Mouse (Mus musculus) frontal cortex, adult 2 months (tissue): ENCODE data around the gene Acvrl1. TPM values are rescaled to one million over a fixed set of nuclear protein-coding genes. Genes with fewer than 3 reads are reported as not detected.

Source experiments
- DNase-seq, 2 experiments: peaks; one replicate each; pipeline ENCODE4 v3.0.0; 2022; ENCODE audit warnings: low spot score in 1 of 2; ENCODE audit errors: extremely low spot score in 1 of 2
- polyA plus RNA-seq: library from polyadenylated mRNA; depleted of rRNA; stranded (reverse); fragments of >200 nt; gene quantifications from 2 replicates; pipeline ENCODE4 v1.2.3, GENCODE M21; 2012; rRNA removed

Gene Acvrl1
- 20.7 and 22.4 TPM in 2 replicates for polyA plus RNA-seq

- no peak for DNase-seq
These were observed at the start of gene Acvrl1 for GRCm38 (mm10) chr15:101128181-101129089. Gene Acvrl1, plus strand, starts transcription at chr15:101128522.

- peak; percentile 33 to 46 for DNase-seq
These were observed 49.6 kb upstream of the Acvrl1 start for GRCm38 (mm10) chr15:101078731-101079156.

GRCm38 (mm10) chr15:101080031-101080520 is 48.2 kb upstream of the Acvrl1 start:
- no peak for DNase-seq

GRCm38 (mm10) chr15:101081035-101081548 is 47.2 kb upstream of the Acvrl1 start:
- DNase-seq = no peak

GRCm38 (mm10) chr15:101082236-101082635 is 46.1 kb upstream of the Acvrl1 start:
- no peak for DNase-seq

- no peak for DNase-seq
These were observed 43.8 kb upstream of the Acvrl1 start for GRCm38 (mm10) chr15:101084499-101084898.

- no peak for DNase-seq
These were observed 41.9 kb upstream of the Acvrl1 start for GRCm38 (mm10) chr15:101086451-101086850.

- DNase-seq = no peak
These were observed 41.4 kb upstream of the Acvrl1 start for GRCm38 (mm10) chr15:101086956-101087355.

- DNase-seq = no peak
These were observed 40.0 kb upstream of the Acvrl1 start for GRCm38 (mm10) chr15:101088291-101088690.

GRCm38 (mm10) chr15:101091551-101091950 is 36.8 kb upstream of the Acvrl1 start:
- no peak for DNase-seq

- DNase-seq = no peak
These were observed 36.0 kb upstream of the Acvrl1 start for GRCm38 (mm10) chr15:101092121-101092828.

GRCm38 (mm10) chr15:101092829-101093648 is 35.3 kb upstream of the Acvrl1 start:
- peak; percentile 38 to 45 for DNase-seq

GRCm38 (mm10) chr15:101093988-101094387 is 34.3 kb upstream of the Acvrl1 start:
- DNase-seq = no peak

- DNase-seq = no peak
These were observed 33.3 kb upstream of the Acvrl1 start for GRCm38 (mm10) chr15:101094979-101095378.

GRCm38 (mm10) chr15:101095392-101095791 is 32.9 kb upstream of the Acvrl1 start:
- DNase-seq = no peak

GRCm38 (mm10) chr15:101097985-101098651 is 30.2 kb upstream of the Acvrl1 start:
- DNase-seq = no peak

- no peak for DNase-seq
These were observed 27.3 kb upstream of the Acvrl1 start for GRCm38 (mm10) chr15:101100996-101101395.

GRCm38 (mm10) chr15:101103605-101104304 is 24.6 kb upstream of the Acvrl1 start:
- DNase-seq = no peak

- DNase-seq = peak in 1 of 2 experiments; percentile 78
These were observed 22.8 kb upstream of the Acvrl1 start for GRCm38 (mm10) chr15:101105496-101105994.
